ENCODE assay signal across 8 mouse cellular contexts in genomic region chr12:118854401-118854800, GRCm38 (mm10). TPM values are rescaled to one million over a fixed set of nuclear protein-coding genes. Genes with fewer than 3 reads are reported as not detected.
A peak's percentile ranks its signal among the peaks of the same experiment; 100 is the strongest.
DNase-seq lines count a peak whose midpoint lies in the region; ATAC-seq and TF ChIP-seq lines count a peak whose summit lies in the region.

No protein-coding gene starts in this region.

- no peaks in the 10 kb centered on the region for H3K4me1 ChIP-seq in liver, embryonic 11.5 days (replicated peaks; ENCODE audit: control insufficient read depth, insufficient read depth, low read length)
- peaks cover 16% of the 10 kb centered on the region for H3K4me1 ChIP-seq in forebrain, embryonic 15.5 days
- H3K4me1 ChIP-seq in liver, embryonic 14.5 days (replicated peaks; ENCODE audit: control insufficient read depth in 2 of 2, insufficient read depth in 2 of 2, low read length in 1 of 2), result no peaks in the 10 kb centered on the region
- peaks cover 10% of the 10 kb centered on the region for H3K4me1 ChIP-seq in stomach, embryonic 15.5 days
- no peaks in the 10 kb centered on the region for H3K4me1 ChIP-seq in cerebellum, adult 2 months (ENCODE audit: control insufficient read depth, insufficient read depth, low read length)

- no peak for DNase-seq in liver, embryonic 11.5 days (ENCODE audit: low spot score)
- DNase-seq in liver, result no peak
- no peak for DNase-seq in liver, embryonic 14.5 days (ENCODE audit: low read depth in 3 of 3, low spot score in 3 of 3)
- DNase-seq in left cerebral cortex, postnatal 10 days (ENCODE audit: extremely low spot score in 1 of 2, low spot score in 2 of 2), result no peak
- no peak for DNase-seq in cerebellum, adult 2 months
- DNase-seq in kidney, adult 9 months, result no peak

- H3K27me3 ChIP-seq in liver, embryonic 11.5 days (replicated peaks; ENCODE audit: control insufficient read depth, insufficient read depth, low read length), result peaks cover 66% of the 10 kb centered on the region
- peaks cover 24% of the 10 kb centered on the region for H3K27me3 ChIP-seq in forebrain, embryonic 15.5 days
- peaks cover 62% of the 10 kb centered on the region for H3K27me3 ChIP-seq in liver, embryonic 14.5 days (ENCODE audit: control insufficient read depth, insufficient read depth, low read length)
- H3K27me3 ChIP-seq in stomach, embryonic 15.5 days (replicated peaks), result peaks cover 47% of the 10 kb centered on the region
- H3K27me3 ChIP-seq in cerebellum, adult 2 months (ENCODE audit: control insufficient read depth, insufficient read depth, low read length), result peaks cover 4% of the 10 kb centered on the region; the same call in 1 of the 2 replicates

- ATAC-seq in liver, embryonic 11.5 days (replicated peaks; ENCODE audit: low FRiP score), result no peak
- no peak for ATAC-seq in forebrain, embryonic 15.5 days (replicated peaks)
- no peak for ATAC-seq in liver, embryonic 14.5 days (ENCODE audit: insufficient read depth)
- ATAC-seq in stomach, embryonic 15.5 days (ENCODE audit: insufficient read depth, low FRiP score, low read depth), result no peak

- no peak overlapping the region for H3K9ac ChIP-seq in liver, embryonic 11.5 days (ENCODE audit: low read depth, low read length)
- H3K9ac ChIP-seq in forebrain, embryonic 15.5 days (replicated peaks), result peak overlapping the region; percentile 48
- H3K9ac ChIP-seq in liver, embryonic 14.5 days (replicated peaks), result no peak overlapping the region
- H3K9ac ChIP-seq in stomach, embryonic 15.5 days, result no peak overlapping the region

- TF ChIP-seq POLR2A in cerebellum, adult 2 months (IDR thresholded peaks at IDR 0.05; ENCODE audit: borderline replicate concordance, insufficient read depth, low read length), result no peak

- H3K4me2 ChIP-seq in liver, embryonic 11.5 days, result peak overlapping the region; percentile 54
- peak overlapping the region; percentile 53 for H3K4me2 ChIP-seq in forebrain, embryonic 15.5 days (replicated peaks)
- H3K4me2 ChIP-seq in liver, embryonic 14.5 days (ENCODE audit: low read depth), result peak overlapping the region; percentile 31
- peak overlapping the region; percentile 77 for H3K4me2 ChIP-seq in stomach, embryonic 15.5 days

- no peaks in the 10 kb centered on the region for H3K9me3 ChIP-seq in liver, embryonic 11.5 days (ENCODE audit: control insufficient read depth, low read length)
- H3K9me3 ChIP-seq in forebrain, embryonic 15.5 days, result no peaks in the 10 kb centered on the region
- no peaks in the 10 kb centered on the region for H3K9me3 ChIP-seq in liver, embryonic 14.5 days (ENCODE audit: control insufficient read depth, low read length)
- H3K9me3 ChIP-seq in stomach, embryonic 15.5 days, result no peaks in the 10 kb centered on the region

- no peak for TF ChIP-seq CTCF in liver, embryonic 14.5 days (IDR thresholded peaks at IDR 0.05; ENCODE audit: low read depth)
- no peak for TF ChIP-seq CTCF in cerebellum, adult 2 months (IDR thresholded peaks at IDR 0.05; ENCODE audit: borderline replicate concordance, insufficient read depth, low read depth, low read length)

- 6% methylated on average over 10 of the region's 10 CpGs for WGBS in liver, embryonic 11.5 days
- WGBS in forebrain, embryonic 15.5 days, result 1% methylated on average over 10 of the region's 10 CpGs
- 3% methylated on average over 10 of the region's 10 CpGs for WGBS in liver, embryonic 14.5 days (ENCODE audit: insufficient replicate concordance)
- 4% methylated on average over 10 of the region's 10 CpGs for WGBS in stomach, embryonic 15.5 days
- WGBS in cerebellum, adult 2 months, result 3% methylated on average over 10 of the region's 10 CpGs

- H3K27ac ChIP-seq in liver, embryonic 11.5 days (ENCODE audit: low read depth, low read length), result no peak overlapping the region
- H3K27ac ChIP-seq in forebrain, embryonic 15.5 days (replicated peaks), result peak overlapping the region; percentile 73
- no peak overlapping the region for H3K27ac ChIP-seq in liver, embryonic 14.5 days
- H3K27ac ChIP-seq in stomach, embryonic 15.5 days, result no peak overlapping the region
- no peak overlapping the region for H3K27ac ChIP-seq in cerebellum, adult 2 months (ENCODE audit: insufficient read depth, low read length)

- no peak for TF ChIP-seq EP300 in liver, embryonic 14.5 days (IDR thresholded peaks at IDR 0.05; ENCODE audit: low read depth)

- peak overlapping the region; percentile 45 for H3K4me3 ChIP-seq in liver, embryonic 11.5 days (ENCODE audit: low read depth, low read length)
- peak overlapping the region; percentile 43 for H3K4me3 ChIP-seq in forebrain, embryonic 15.5 days
- H3K4me3 ChIP-seq in liver, embryonic 14.5 days (ENCODE audit: insufficient read depth in 1 of 2, low read depth in 2 of 2, low read length in 2 of 2), result no peak overlapping the region
- H3K4me3 ChIP-seq in stomach, embryonic 15.5 days (replicated peaks), result peak overlapping the region; percentile 40; the same call in 1 of the 2 replicates
- H3K4me3 ChIP-seq in cerebellum, adult 2 months (replicated peaks; ENCODE audit: insufficient read depth, low read depth, low read length), result no peak overlapping the region

- no peaks in the 10 kb centered on the region for H3K36me3 ChIP-seq in liver, embryonic 11.5 days (ENCODE audit: control insufficient read depth, insufficient read depth, low read length)
- no peaks in the 10 kb centered on the region for H3K36me3 ChIP-seq in forebrain, embryonic 15.5 days
- H3K36me3 ChIP-seq in liver, embryonic 14.5 days (replicated peaks; ENCODE audit: control insufficient read depth, insufficient read depth, low read depth), result no peaks in the 10 kb centered on the region
- no peaks in the 10 kb centered on the region for H3K36me3 ChIP-seq in stomach, embryonic 15.5 days

- intact Hi-C loops in left cerebral cortex, postnatal 10 days (cut with DNase I), result loop anchor here (5.0 to 10.0 kb wide), 4 partner anchors 397 to 1040 kb away; partner anchors contain the start of gene Sp4

RNA-seq across cellular contexts. Expression of gene Sp8, which starts 8.3 kb away (rescaled TPM):
- polyA plus RNA-seq in liver, embryonic 11.5 days (2014; fragmentation: Nextera tagmentation; extraction: Ambion mirVana), result 0.05 and 0.06 TPM in 2 replicates
- polyA plus RNA-seq in forebrain, embryonic 15.5 days (2015; fragmentation: Nextera tagmentation; extraction: Ambion mirVana), result 15.4 and 15.8 TPM in 2 replicates
- 0.01 TPM in 2 replicates for polyA plus RNA-seq in liver, embryonic 14.5 days (2012; rRNA removed)
- polyA plus RNA-seq in liver, embryonic 14.5 days (2014; fragmentation: Nextera tagmentation; extraction: Ambion mirVana), result not detected in 2 replicates
- not detected in 2 replicates for polyA plus RNA-seq in stomach, embryonic 15.5 days (2015; fragmentation: Nextera tagmentation; extraction: Ambion mirVana)
- 1 to 10 TPM; 2.5 to 4.0 TPM for total RNA-seq in left cerebral cortex, postnatal 10 days (2021)
- polyA plus RNA-seq in cerebellum, adult 2 months (2012; rRNA removed), result 0.08 and 0.13 TPM in 2 replicates

Comparison
In these comparisons a context has a peak if more than half of its experiments do, and no peak if none do; other contexts are left out.
1. H3K4me3 ChIP-seq: peak in liver, embryonic 11.5 days (single experiment), forebrain, embryonic 15.5 days (single experiment) and stomach, embryonic 15.5 days (single experiment); none in liver, embryonic 14.5 days (0 of 2) and cerebellum, adult 2 months (single experiment).
2. RNA of gene Sp8, which starts 8.3 kb away (polyA plus RNA-seq): 15.4 to 15.8 TPM in forebrain, embryonic 15.5 days; 0.08 to 0.13 TPM in cerebellum, adult 2 months, 0.05 to 0.06 TPM in liver, embryonic 11.5 days, 0.01 TPM in liver, embryonic 14.5 days and not detected in stomach, embryonic 15.5 days; every median in the first group is over 10 times any median in the second.
3. Peak in every context shown above with its lines, with median percentiles within 50 percentile points of each other: H3K4me2 ChIP-seq.